Mouse (Mus musculus): Measurements from ENCODE around the gene Gm10639. TPM values are rescaled to one million over a fixed set of nuclear protein-coding genes. Genes with fewer than 3 reads are reported as not detected.
"Not testable (repeated sequence)": the region's sequence is repeated elsewhere in the genome, so short reads cannot be mapped to it uniquely, and the experiment has no call there.

Gm10639 gene
- not detected in 2 replicates for polyA plus RNA-seq (2012; ENCODE audit: insufficient read depth, insufficient read length, low replicate concordance, missing spikeins)

GRCm38 (mm10) chr9:78289723-78290122 lies at the start of gene Gm10639:
TSS of gene Gm10639 (plus strand) at chr9:78289923.
- not testable (repeated sequence) for H3K4me1 ChIP-seq (ENCODE audit: control insufficient read depth, insufficient read depth, low read length); H3K27ac ChIP-seq (ENCODE audit: insufficient read depth, low read depth, low read length); H3K4me3 ChIP-seq (ENCODE audit: insufficient read depth, low read depth, low read length)
- 83% methylated on average over 3 of the region's 3 CpGs for WGBS

DNA sequence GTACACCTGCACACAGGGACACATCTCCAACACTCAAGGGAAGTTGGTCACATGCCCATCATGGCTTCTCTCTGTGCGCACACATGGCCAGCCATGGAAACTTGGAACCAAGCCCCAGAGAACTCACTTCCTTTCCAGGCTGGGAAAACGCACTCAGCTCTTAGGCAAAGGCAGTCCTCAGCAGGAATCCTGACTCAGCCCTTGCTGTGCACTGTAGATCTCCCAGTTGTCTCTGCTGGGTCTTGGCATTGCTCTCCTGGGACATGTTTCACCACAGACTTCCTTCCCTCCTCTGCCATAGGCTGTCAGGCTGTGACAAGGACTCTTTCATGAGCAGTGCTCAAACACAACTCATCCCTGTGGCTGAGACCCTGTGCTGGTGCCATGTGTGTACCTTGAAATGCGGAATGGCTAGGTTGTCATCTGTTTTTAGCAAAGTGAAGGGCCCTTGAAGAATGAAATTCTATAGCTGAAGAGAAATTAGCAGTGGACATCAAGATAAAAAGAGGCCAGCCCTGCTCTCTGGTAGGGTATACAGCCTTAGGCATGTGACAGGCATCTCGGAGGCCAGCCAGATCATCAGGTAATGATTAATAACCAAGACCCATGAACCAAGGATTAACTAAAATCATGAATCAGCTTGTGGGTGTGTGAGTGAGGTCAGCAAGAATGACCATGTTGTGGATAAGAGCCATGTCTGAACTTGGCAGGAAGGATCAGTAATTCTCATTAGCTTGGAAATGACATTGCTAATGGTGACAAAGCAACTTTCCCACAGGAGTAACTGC lies 33.8 kb upstream of the Gm10639 start:
- H3K27ac ChIP-seq (ENCODE audit: insufficient read depth, low read depth, low read length); H3K4me1 ChIP-seq (ENCODE audit: control insufficient read depth, insufficient read depth, low read length); H3K4me3 ChIP-seq (ENCODE audit: insufficient read depth, low read depth, low read length): not testable (repeated sequence)
- WGBS, result 71% methylated on average over 4 of the region's 4 CpGs

GRCm38 (mm10) chr9:78256914-78257313 lies 32.8 kb upstream of the Gm10639 start, which contains the start of gene Gm3776:
TSS of gene Gm3776 (plus strand) at chr9:78257129.
- not testable (repeated sequence) for H3K4me1 ChIP-seq (ENCODE audit: control insufficient read depth, insufficient read depth, low read length); H3K4me3 ChIP-seq (ENCODE audit: insufficient read depth, low read depth, low read length); H3K27ac ChIP-seq (ENCODE audit: insufficient read depth, low read depth, low read length)
- 88% methylated on average over 2 of the region's 3 CpGs for WGBS

- WGBS, result 0% methylated on average over 1 of the region's 6 CpGs
- H3K4me3 ChIP-seq (ENCODE audit: insufficient read depth, low read depth, low read length); H3K4me1 ChIP-seq (ENCODE audit: control insufficient read depth, insufficient read depth, low read length); H3K27ac ChIP-seq (ENCODE audit: insufficient read depth, low read depth, low read length): not testable (repeated sequence)
Measured at GRCm38 (mm10) chr9:78259688-78260087, 30.0 kb upstream of the Gm10639 start.

- not testable (repeated sequence) for H3K4me3 ChIP-seq (ENCODE audit: insufficient read depth, low read depth, low read length); H3K27ac ChIP-seq (ENCODE audit: insufficient read depth, low read depth, low read length); H3K4me1 ChIP-seq (ENCODE audit: control insufficient read depth, insufficient read depth, low read length)
- 76% methylated on average over 3 of the region's 3 CpGs for WGBS
Measured at GRCm38 (mm10) chr9:78270945-78271344, 18.8 kb upstream of the Gm10639 start.

DNA sequence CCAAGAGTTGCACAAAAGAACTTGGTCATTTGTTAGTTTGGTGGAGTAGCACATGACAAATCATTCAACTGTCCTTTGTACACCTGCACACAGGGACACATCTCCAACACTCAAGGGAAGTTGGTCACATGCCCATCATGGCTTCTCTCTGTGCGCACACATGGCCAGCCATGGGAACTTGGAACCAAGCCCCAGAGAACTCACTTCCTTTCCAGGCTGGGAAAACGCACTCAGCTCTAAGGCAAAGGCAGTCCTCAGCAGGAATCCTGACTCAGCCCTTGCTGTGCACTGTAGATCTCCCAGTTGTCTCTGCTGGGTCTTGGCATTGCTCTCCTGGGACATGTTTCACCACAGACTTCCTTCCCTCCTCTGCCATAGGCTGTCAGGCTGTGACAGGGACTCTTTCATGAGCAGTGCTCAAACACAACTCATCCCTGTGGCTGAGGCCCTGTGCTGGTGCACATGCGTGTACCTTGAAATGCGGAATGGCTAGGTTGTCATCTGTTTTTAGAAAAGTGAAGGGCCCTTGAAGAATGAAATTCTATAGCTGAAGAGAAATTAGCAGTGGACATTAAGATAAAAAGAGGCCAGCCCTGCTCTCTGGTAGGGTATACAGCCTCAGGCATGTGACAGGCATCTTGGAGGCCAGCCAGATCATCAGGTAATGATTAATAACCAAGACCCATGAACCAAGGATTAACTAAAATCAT lies 7.6 kb upstream of the Gm10639 start:
- not testable (repeated sequence) for H3K4me3 ChIP-seq (ENCODE audit: insufficient read depth, low read depth, low read length); H3K27ac ChIP-seq (ENCODE audit: insufficient read depth, low read depth, low read length); H3K4me1 ChIP-seq (ENCODE audit: control insufficient read depth, insufficient read depth, low read length)
- 86% methylated on average over 4 of the region's 4 CpGs for WGBS

DNA sequence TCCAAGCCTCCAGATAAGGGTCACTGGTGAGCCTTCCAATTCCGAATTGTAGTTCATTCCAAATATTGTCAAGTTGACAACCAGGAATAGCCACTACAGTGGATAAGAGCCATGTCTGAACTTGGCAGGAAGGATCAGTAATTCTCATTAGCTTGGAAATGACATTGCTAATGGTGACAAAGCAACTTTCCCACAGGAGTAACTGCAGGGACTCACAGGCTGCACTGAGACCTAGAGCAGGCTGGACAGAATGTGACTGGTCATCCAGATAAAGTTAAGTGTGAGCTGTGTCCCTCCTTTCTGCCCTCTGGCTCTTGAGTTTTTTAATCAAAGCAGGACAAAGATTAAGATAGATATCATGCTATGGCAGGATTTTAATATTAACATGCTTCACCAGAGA lies 660 bp upstream of the Gm10639 start:
- WGBS, result 87% methylated on average over 1 of the region's 1 CpGs
- not testable (repeated sequence) for H3K27ac ChIP-seq (ENCODE audit: insufficient read depth, low read depth, low read length); H3K4me1 ChIP-seq (ENCODE audit: control insufficient read depth, insufficient read depth, low read length); H3K4me3 ChIP-seq (ENCODE audit: insufficient read depth, low read depth, low read length)

DNA sequence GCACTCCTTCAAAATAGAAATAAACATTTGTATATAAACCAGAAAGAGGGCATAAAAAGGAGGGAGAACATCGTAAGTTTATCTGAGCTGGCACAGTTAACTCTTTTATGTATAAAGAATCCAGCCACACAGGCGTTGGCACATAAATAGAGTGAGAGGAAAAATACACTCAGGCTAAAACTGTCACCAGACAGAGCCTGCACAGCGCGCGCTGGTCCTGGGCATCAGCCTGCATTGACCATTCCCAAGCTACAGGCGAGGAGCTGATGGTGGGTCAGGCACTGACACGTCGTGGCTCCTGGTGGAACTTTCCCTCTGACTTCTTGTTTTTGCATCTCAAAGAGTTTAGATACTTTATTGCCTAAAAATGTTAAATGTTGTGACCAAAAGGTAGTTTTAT lies 2.7 kb downstream of the Gm10639 start:
- 89% methylated on average over 8 of the region's 8 CpGs for WGBS
- H3K4me3 ChIP-seq (ENCODE audit: insufficient read depth, low read depth, low read length); H3K4me1 ChIP-seq (ENCODE audit: control insufficient read depth, insufficient read depth, low read length); H3K27ac ChIP-seq (ENCODE audit: insufficient read depth, low read depth, low read length): not testable (repeated sequence)

DNA sequence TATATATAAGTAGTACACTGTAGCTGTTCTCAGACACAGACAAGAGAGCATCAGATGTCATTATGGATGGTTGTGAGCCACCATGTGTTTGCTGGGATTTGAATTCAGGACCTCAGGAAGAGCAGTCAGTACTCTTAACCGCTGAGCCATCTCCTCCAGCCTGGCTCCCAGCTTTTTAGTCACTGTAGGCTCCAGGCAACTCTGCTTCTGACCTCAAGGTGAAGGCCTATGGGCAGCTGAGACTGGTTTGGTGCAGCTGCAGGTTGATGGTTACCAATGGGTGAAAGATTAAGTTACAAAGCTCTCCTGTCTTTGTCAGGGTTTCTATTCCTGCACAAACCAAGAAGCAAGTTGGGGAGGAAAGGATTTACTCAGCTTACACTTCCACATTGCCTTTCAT lies 4.0 kb downstream of the Gm10639 start:
- not testable (repeated sequence) for H3K4me1 ChIP-seq (ENCODE audit: control insufficient read depth, insufficient read depth, low read length); H3K4me3 ChIP-seq (ENCODE audit: insufficient read depth, low read depth, low read length); H3K27ac ChIP-seq (ENCODE audit: insufficient read depth, low read depth, low read length)
- WGBS, result 67% methylated on average over 1 of the region's 1 CpGs

- not testable (repeated sequence) for H3K27ac ChIP-seq (ENCODE audit: insufficient read depth, low read depth, low read length); H3K4me3 ChIP-seq (ENCODE audit: insufficient read depth, low read depth, low read length); H3K4me1 ChIP-seq (ENCODE audit: control insufficient read depth, insufficient read depth, low read length)
- 77% methylated on average over 7 of the region's 7 CpGs for WGBS
Measured at GRCm38 (mm10) chr9:78294781-78295180, 5.1 kb downstream of the Gm10639 start.

GRCm38 (mm10) chr9:78296089-78296488 lies 6.4 kb downstream of the Gm10639 start:
- H3K4me1 ChIP-seq (ENCODE audit: control insufficient read depth, insufficient read depth, low read length); H3K4me3 ChIP-seq (ENCODE audit: insufficient read depth, low read depth, low read length); H3K27ac ChIP-seq (ENCODE audit: insufficient read depth, low read depth, low read length): not testable (repeated sequence)
- peak; percentile 42; the same call in 1 of the 2 replicates for TF ChIP-seq CTCF (IDR thresholded peaks at IDR 0.05; ENCODE audit: insufficient read depth, low read depth, low read length)
- WGBS, result 18% methylated on average over 6 of the region's 6 CpGs
